Comparison of ENCODE assay signal across 8 mouse cellular contexts in genomic region chr7:16746093-16746492, GRCm38 (mm10). TPM values are rescaled to one million over a fixed set of nuclear protein-coding genes. Genes with fewer than 3 reads are reported as not detected.
DNase-seq lines count a peak whose midpoint lies in the region; ATAC-seq and TF ChIP-seq lines count a peak whose summit lies in the region.

No protein-coding gene starts in this region.

- peaks cover 27% of the 10 kb centered on the region for H3K36me3 ChIP-seq in liver, embryonic 14.5 days (replicated peaks; ENCODE audit: control insufficient read depth, insufficient read depth, low read depth)
- peaks cover 59% of the 10 kb centered on the region for H3K36me3 ChIP-seq in neural tube, embryonic 15.5 days

- no peaks in the 10 kb centered on the region for H3K9me3 ChIP-seq in liver, embryonic 14.5 days (ENCODE audit: control insufficient read depth, low read length)
- no peaks in the 10 kb centered on the region for H3K9me3 ChIP-seq in neural tube, embryonic 15.5 days (replicated peaks)

- no peak overlapping the region for H3K4me2 ChIP-seq in liver, embryonic 14.5 days (ENCODE audit: low read depth)
- H3K4me2 ChIP-seq in neural tube, embryonic 15.5 days = no peak overlapping the region

- no peaks in the 10 kb centered on the region for H3K4me1 ChIP-seq in liver, embryonic 14.5 days (replicated peaks; ENCODE audit: control insufficient read depth in 2 of 2, insufficient read depth in 2 of 2, low read length in 1 of 2)
- H3K4me1 ChIP-seq in neural tube, embryonic 15.5 days = no peaks in the 10 kb centered on the region

- intact Hi-C loops in left cerebral cortex, postnatal 36 days (cut with DNase I) = loop anchor here (2.0 to 10.0 kb wide), 2 partner anchors 63 to 139 kb away; no protein-coding TSS in a partner anchor

- WGBS in liver, embryonic 14.5 days (ENCODE audit: insufficient replicate concordance) = 55% methylated on average over 3 of the region's 3 CpGs
- whole genome bisulfite sequencing in neural tube, embryonic 15.5 days = 58% methylated on average over 3 of the region's 3 CpGs

- peak; percentile 39 to 63 for DNase-seq in left cerebral cortex, adult 18-20 months (ENCODE audit: low spot score in 2 of 2)
- no peak for DNase-seq in left cerebral cortex, postnatal 36 days (ENCODE audit: low spot score in 2 of 2)
- DNase-seq in adipocyte (ENCODE audit: low spot score) = peak; percentile 81
- DNase-seq in kidney, adult 8-10 months = peak; percentile 34 to 47
- DNase-seq in liver, embryonic 14.5 days (ENCODE audit: low read depth in 3 of 3, low spot score in 3 of 3) = peak; percentile 47 to 57 (median 54)

- no peak for TF ChIP-seq EP300 in liver, embryonic 14.5 days (IDR thresholded peaks at IDR 0.05; ENCODE audit: low read depth)

- no peak overlapping the region for H3K4me3 ChIP-seq in liver, embryonic 14.5 days (ENCODE audit: insufficient read depth in 1 of 2, low read depth in 2 of 2, low read length in 2 of 2)
- H3K4me3 ChIP-seq in neural tube, embryonic 15.5 days (replicated peaks) = no peak overlapping the region

- peak; percentile 70 for ATAC-seq in erythroblast, adult 5-6 weeks (replicated peaks; ENCODE audit: low FRiP score, poor library complexity, severe bottlenecking)
- no peak for ATAC-seq in liver, embryonic 14.5 days (ENCODE audit: insufficient read depth)
- ATAC-seq in neural tube, embryonic 15.5 days (ENCODE audit: low FRiP score) = peak; percentile 30; the same call in 1 of the 2 replicates
- ATAC-seq in monocyte, adult 5-6 weeks (replicated peaks; ENCODE audit: insufficient number of reproducible peaks, low FRiP score, low TSS enrichment, poor library complexity, severe bottlenecking) = no peak; the same call in 1 of the 2 replicates

- no peak overlapping the region for H3K27ac ChIP-seq in liver, embryonic 14.5 days
- H3K27ac ChIP-seq in neural tube, embryonic 15.5 days (replicated peaks) = no peak overlapping the region

- H3K9ac ChIP-seq in liver, embryonic 14.5 days (replicated peaks) = no peak overlapping the region
- H3K9ac ChIP-seq in neural tube, embryonic 15.5 days (replicated peaks) = no peak overlapping the region

- H3K27me3 ChIP-seq in liver, embryonic 14.5 days (ENCODE audit: control insufficient read depth, insufficient read depth, low read length) = no peaks in the 10 kb centered on the region
- H3K27me3 ChIP-seq in neural tube, embryonic 15.5 days (replicated peaks) = no peaks in the 10 kb centered on the region

- TF ChIP-seq CTCF in liver, embryonic 14.5 days (IDR thresholded peaks at IDR 0.05; ENCODE audit: low read depth) = peak; percentile 87

RNA-seq across cellular contexts. Expression of gene Ap2s1, which starts 7.9 kb away (rescaled TPM):
- 100 to 1,000 TPM; 227 to 260 TPM for total RNA-seq in left cerebral cortex, adult 18-20 months (2021)
- 100 to 1,000 TPM; 264 to 316 TPM for total RNA-seq in left cerebral cortex, postnatal 36 days (2021)
- total RNA-seq in erythroblast, adult 5-6 weeks (2015; ENCODE audit: low replicate concordance) = 46.5 and 57.5 TPM in 2 replicates
- total RNA-seq in erythroblast, adult 5-6 weeks (2017; ENCODE audit: low replicate concordance) = 19.8 and 25.9 TPM in 2 replicates
- 165 and 175 TPM in 2 replicates for polyA plus RNA-seq in liver, embryonic 14.5 days (2012; rRNA removed)
- polyA plus RNA-seq in liver, embryonic 14.5 days (2014; fragmentation: Nextera tagmentation; extraction: Ambion mirVana) = 176 and 198 TPM in 2 replicates
- polyA plus RNA-seq in neural tube, embryonic 15.5 days (2015; fragmentation: Nextera tagmentation; extraction: Ambion mirVana) = 412 and 431 TPM in 2 replicates
- 59.7 to 77.7 TPM (median 69.6 TPM) in 3 replicates for total RNA-seq in monocyte, adult 5-6 weeks (2017)

RNA-seq across cellular contexts. Expression of gene Ceacam9, which starts 24.4 kb away (rescaled TPM):
- total RNA-seq in left cerebral cortex, adult 18-20 months (2021) = under 1 TPM in 1 of 2 experiments, not detected in 1; 0.40 TPM
- under 1 TPM in 1 of 2 experiments, not detected in 1; 0.22 TPM for total RNA-seq in left cerebral cortex, postnatal 36 days (2021)
- total RNA-seq in erythroblast, adult 5-6 weeks (2015; ENCODE audit: low replicate concordance) = not detected in 2 replicates
- total RNA-seq in erythroblast, adult 5-6 weeks (2017; ENCODE audit: low replicate concordance) = not detected in 2 replicates
- polyA plus RNA-seq in liver, embryonic 14.5 days (2012; rRNA removed) = not detected in 2 replicates
- not detected in 2 replicates for polyA plus RNA-seq in liver, embryonic 14.5 days (2014; fragmentation: Nextera tagmentation; extraction: Ambion mirVana)
- 0.17 and 0.50 TPM in 2 replicates for polyA plus RNA-seq in neural tube, embryonic 15.5 days (2015; fragmentation: Nextera tagmentation; extraction: Ambion mirVana)
- total RNA-seq in monocyte, adult 5-6 weeks (2017) = not detected in 3 replicates

RNA-seq across cellular contexts. Expression of gene Slc1a5, which starts 35.0 kb away (rescaled TPM):
- 1 to 10 TPM; 2.9 to 4.2 TPM for total RNA-seq in left cerebral cortex, adult 18-20 months (2021)
- 1 to 10 TPM; 3.7 to 7.6 TPM for total RNA-seq in left cerebral cortex, postnatal 36 days (2021)
- 655 and 701 TPM in 2 replicates for total RNA-seq in erythroblast, adult 5-6 weeks (2015; ENCODE audit: low replicate concordance)
- 713 and 810 TPM in 2 replicates for total RNA-seq in erythroblast, adult 5-6 weeks (2017; ENCODE audit: low replicate concordance)
- 157 and 160 TPM in 2 replicates for polyA plus RNA-seq in liver, embryonic 14.5 days (2012; rRNA removed)
- 61.7 and 67.3 TPM in 2 replicates for polyA plus RNA-seq in liver, embryonic 14.5 days (2014; fragmentation: Nextera tagmentation; extraction: Ambion mirVana)
- 8.7 and 20.5 TPM in 2 replicates for polyA plus RNA-seq in neural tube, embryonic 15.5 days (2015; fragmentation: Nextera tagmentation; extraction: Ambion mirVana)
- 40.9 to 71.2 TPM (median 56.6 TPM) in 3 replicates for total RNA-seq in monocyte, adult 5-6 weeks (2017)

Comparison
In these comparisons a context has a peak if more than half of its experiments do, and no peak if none do; other contexts are left out.
1. DNase-seq: peak in left cerebral cortex, adult 18-20 months (2 of 2), adipocyte (single experiment), kidney, adult 8-10 months (2 of 2) and liver, embryonic 14.5 days (3 of 3); none in left cerebral cortex, postnatal 36 days (0 of 2).
2. ATAC-seq: peak in erythroblast, adult 5-6 weeks (single experiment) and neural tube, embryonic 15.5 days (single experiment); none in liver, embryonic 14.5 days (single experiment) and monocyte, adult 5-6 weeks (single experiment).